Mouse (Mus musculus): ENCODE measurements at regions not wholly inside any gene's neighbourhood (a gene's known extent, or its start where the extent isn't known, plus 50 kb on each side); places are given as distances from the start of the nearest gene placed in this dataset.
A peak's percentile ranks its signal among the peaks of the same experiment; 100 is the strongest.
"Not testable (repeated sequence)": the region's sequence is repeated elsewhere in the genome, so short reads cannot be mapped to it uniquely, and the experiment has no call there.

- ATAC-seq (replicated peaks; ENCODE audit: extremely low read depth, insufficient read depth, low FRiP score) = peak; percentile 55
- Histone ChIP-seq H3K9ac (ENCODE audit: low read length) (no peak overlapping the region), H3K4me2 (ENCODE audit: low read depth, low read length) (no peak overlapping the region), H3K9me3 (replicated peaks; ENCODE audit: control insufficient read depth, low read length) (no peaks in the 10 kb centered on the region), H3K36me3 (ENCODE audit: control insufficient read depth, insufficient read depth) (no peaks in the 10 kb centered on the region), H3K4me1 (ENCODE audit: control insufficient read depth, insufficient read depth, low read length) (no peaks in the 10 kb centered on the region), H3K27me3 (ENCODE audit: control insufficient read depth, insufficient read depth, low read length) (no peaks in the 10 kb centered on the region), H3K27ac (ENCODE audit: low read length) (no peak overlapping the region), H3K4me3 (ENCODE audit: low read length) (no peak overlapping the region)
- 22% methylated on average over 2 of the region's 2 CpGs for WGBS
These were observed 620.7 kb upstream of the Gprin3 start for GRCm38 (mm10) chr6:60046825-60047224.

GRCm38 (mm10) chr6:60045531-60045930, 619.4 kb upstream of the Gprin3 start:
- H3K27ac ChIP-seq (ENCODE audit: low read length); H3K4me1 ChIP-seq (ENCODE audit: control insufficient read depth, insufficient read depth, low read length); H3K9ac ChIP-seq (ENCODE audit: low read length); ATAC-seq (replicated peaks; ENCODE audit: extremely low read depth, insufficient read depth, low FRiP score); H3K4me2 ChIP-seq (ENCODE audit: low read depth, low read length); H3K4me3 ChIP-seq (ENCODE audit: low read length); H3K36me3 ChIP-seq (ENCODE audit: control insufficient read depth, insufficient read depth); H3K9me3 ChIP-seq (replicated peaks; ENCODE audit: control insufficient read depth, low read length); H3K27me3 ChIP-seq (ENCODE audit: control insufficient read depth, insufficient read depth, low read length): not testable (repeated sequence)
- 55% methylated on average over 11 of the region's 11 CpGs for WGBS

GRCm38 (mm10) chr6:60044751-60045150, 618.7 kb upstream of the Gprin3 start:
- no peak for ATAC-seq (replicated peaks; ENCODE audit: extremely low read depth, insufficient read depth, low FRiP score)
- Histone ChIP-seq H3K36me3 (ENCODE audit: control insufficient read depth, insufficient read depth) (no peaks in the 10 kb centered on the region), H3K27me3 (ENCODE audit: control insufficient read depth, insufficient read depth, low read length) (no peaks in the 10 kb centered on the region), H3K27ac (ENCODE audit: low read length) (no peak overlapping the region), H3K9me3 (replicated peaks; ENCODE audit: control insufficient read depth, low read length) (peaks cover 6% of the 10 kb centered on the region; the same call in 1 of the 2 replicates), H3K9ac (ENCODE audit: low read length) (no peak overlapping the region), H3K4me1 (ENCODE audit: control insufficient read depth, insufficient read depth, low read length) (no peaks in the 10 kb centered on the region), H3K4me2 (ENCODE audit: low read depth, low read length) (no peak overlapping the region), H3K4me3 (ENCODE audit: low read length) (no peak overlapping the region)
